Mouse (Mus musculus) G1E (cell line): Measurements from ENCODE around the gene Mrpl18. TPM values are rescaled to one million over a fixed set of nuclear protein-coding genes. Genes with fewer than 3 reads are reported as not detected.
"Not testable (repeated sequence)": the region's sequence is repeated elsewhere in the genome, so short reads cannot be mapped to it uniquely, and the experiment has no call there.

Experiments
- ATAC-seq: 2 replicates; pipeline ENCODE4 v1.8.0; 2016; ENCODE audit warnings: mild to moderate bottlenecking; ENCODE audit not compliant: insufficient number of reproducible peaks, poor library complexity, low FRiP score, severe bottlenecking; ENCODE audit errors: extremely low read depth
- DNase-seq: peaks from one replicate; pipeline ENCODE4 v3.0.0; 2012; ENCODE audit warnings: low spot score
- H3K27me3 ChIP-seq: 2 replicates; pipeline ENCODE4 v1.6.1; 2012; ENCODE audit warnings: mild to moderate bottlenecking, low read length, inconsistent platforms; ENCODE audit not compliant: insufficient read depth
- H3K36me3 ChIP-seq: replicated peaks from 2 replicates; pipeline ENCODE3; 2012; ENCODE audit warnings: mild to moderate bottlenecking, inconsistent platforms
- H3K4me1 ChIP-seq: 2 replicates; pipeline ENCODE4 v1.6.1; 2012; ENCODE audit warnings: low read depth, low read length, inconsistent platforms, mixed read lengths; ENCODE audit not compliant: insufficient read depth
- H3K4me3 ChIP-seq: 2 replicates; pipeline ENCODE4 v1.5.1; 2012; ENCODE audit warnings: low read depth, mild to moderate bottlenecking, inconsistent platforms, low read length, moderate library complexity, mixed read lengths
- H3K9me3 ChIP-seq: replicated peaks from 2 replicates; pipeline ENCODE4 v1.6.1; 2012; ENCODE audit warnings: inconsistent platforms
- CTCF ChIP-seq: IDR thresholded peaks from 2 replicates; pipeline ENCODE4 v1.5.1; 2012; ENCODE audit warnings: low read depth, low read length, inconsistent platforms, mixed read lengths
- GATA1 ChIP-seq: IDR thresholded peaks from 2 replicates; pipeline ENCODE4 v1.6.1; 2012; ENCODE audit warnings: borderline replicate concordance, low read length, inconsistent platforms, mixed read lengths
- GATA2 ChIP-seq: IDR thresholded peaks from 2 replicates; pipeline ENCODE4 v1.6.1; 2012; ENCODE audit warnings: low read depth, low read length, inconsistent platforms, borderline replicate concordance
- POLR2AphosphoS5 ChIP-seq: IDR thresholded peaks from 2 replicates; pipeline ENCODE4 v1.6.1; 2012; ENCODE audit warnings: low read depth, low read length, inconsistent platforms; ENCODE audit not compliant: insufficient replicate concordance
- TAL1 ChIP-seq: conservative IDR thresholded peaks from 2 replicates; pipeline ENCODE4 v1.6.1; 2012; ENCODE audit warnings: low read depth, low read length, inconsistent platforms, mixed read lengths
- polyA plus RNA-seq: library from polyadenylated mRNA; stranded (reverse); fragments of >175 nt; gene quantifications from 2 replicates; pipeline ENCODE4 v1.2.3, GENCODE M21; 2012
- total RNA-seq, 2 experiments: library from RNA; stranded (forward) in 1 of 2; stranded (reverse) in 1 of 2; fragments of 200-1000 nt in 1 of 2; fragments of >200 nt in 1 of 2; fragmentation: Nextera tagmentation in 1 of 2; gene quantifications; 2 replicates each; pipeline ENCODE4 v1.2.3; 2014 to 2017

Gene Mrpl18
- total and polyA plus RNA-seq, 3 experiments: 103 to 227 (median 114) TPM

GRCm38 (mm10) chr17:12937412-12937970 lies 21.3 kb upstream of the Mrpl18 start:
- Histone ChIP-seq H3K27me3 (peaks cover 3% of the 10 kb centered on the region; the same call in 1 of the 2 replicates), H3K36me3 (peaks cover 8% of the 10 kb centered on the region), H3K9me3 (no peaks in the 10 kb centered on the region), H3K4me3 (no peak overlapping the region), H3K4me1 (peaks cover 6% of the 10 kb centered on the region)
- no peak for DNase-seq
- no peak for TF ChIP-seq POLR2AphosphoS5
- TF ChIP-seq GATA2: no peak
- no peak for TF ChIP-seq TAL1
- no peak for TF ChIP-seq CTCF
- no peak for TF ChIP-seq GATA1
- no peak for ATAC-seq

- peaks cover 3% of the 10 kb centered on the region; the same call in 1 of the 2 replicates for H3K27me3 ChIP-seq
- H3K36me3 ChIP-seq: no peaks in the 10 kb centered on the region
- ATAC-seq: no peak
- no peak overlapping the region for H3K4me3 ChIP-seq
- TF ChIP-seq CTCF (no peak), TAL1 (no peak), GATA2 (no peak)
- peaks cover 6% of the 10 kb centered on the region for H3K4me1 ChIP-seq
- no peak for DNase-seq
- no peaks in the 10 kb centered on the region for H3K9me3 ChIP-seq
These were observed 19.6 kb upstream of the Mrpl18 start for GRCm38 (mm10) chr17:12935719-12936118.

- not testable (repeated sequence) for H3K4me3 ChIP-seq, H3K36me3 ChIP-seq, H3K4me1 ChIP-seq, H3K9me3 ChIP-seq, DNase-seq, H3K27me3 ChIP-seq, ATAC-seq
These were observed 15.4 kb upstream of the Mrpl18 start for GRCm38 (mm10) chr17:12931576-12931975.

DNA sequence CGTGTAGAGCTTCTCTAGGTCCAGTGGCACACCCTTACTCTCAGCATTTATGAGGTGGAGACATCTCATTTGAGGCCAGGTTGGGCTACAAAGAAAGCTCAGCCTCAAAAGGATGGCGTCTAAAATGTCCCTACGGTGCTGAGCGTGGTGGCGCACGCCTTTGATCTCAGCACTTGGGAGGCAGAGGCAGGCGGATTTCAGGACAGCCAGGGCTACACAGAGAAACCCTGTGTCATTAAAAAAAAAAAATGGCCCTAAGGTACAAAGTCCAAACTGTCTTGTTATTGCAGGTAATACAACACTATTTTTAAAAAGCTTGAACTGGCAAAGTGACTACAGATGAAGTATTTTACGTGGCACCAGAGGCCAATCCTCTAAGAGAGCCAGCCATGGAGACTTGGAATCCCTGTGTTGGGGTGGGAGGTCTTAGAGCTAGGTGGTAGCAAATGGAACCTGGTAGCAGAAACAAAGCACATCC lies 9.6 kb upstream of the Mrpl18 start:
- H3K36me3 ChIP-seq: peaks cover 62% of the 10 kb centered on the region
- ATAC-seq (no peak), DNase-seq (no peak)
- no peaks in the 10 kb centered on the region for H3K27me3 ChIP-seq
- TF ChIP-seq CTCF: no peak
- no peak for TF ChIP-seq POLR2AphosphoS5
- TF ChIP-seq TAL1: no peak
- TF ChIP-seq GATA2: no peak
- no peak for TF ChIP-seq GATA1
- no peaks in the 10 kb centered on the region for H3K9me3 ChIP-seq
- peaks cover 11% of the 10 kb centered on the region for H3K4me1 ChIP-seq
- no peak overlapping the region for H3K4me3 ChIP-seq

DNA sequence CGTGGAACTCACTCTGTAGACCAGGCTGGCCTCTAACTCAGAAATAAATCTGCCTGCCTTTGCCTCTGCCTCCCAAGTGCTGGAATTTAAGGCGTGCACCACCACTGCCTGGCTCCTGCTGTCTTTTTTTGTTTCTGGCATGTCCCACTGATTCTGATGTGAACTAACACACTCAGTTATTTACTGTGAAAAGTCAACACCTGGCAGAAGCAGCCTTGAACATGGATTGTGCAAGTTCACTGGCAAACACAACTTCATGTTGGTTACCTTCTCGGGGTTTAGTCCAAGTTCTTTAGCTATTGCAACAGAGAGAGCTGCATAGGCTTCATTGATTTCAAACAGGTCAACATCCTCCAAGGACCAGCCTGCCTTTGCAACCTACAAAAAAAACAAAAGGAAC lies 8.9 kb upstream of the Mrpl18 start:
- no peaks in the 10 kb centered on the region for H3K27me3 ChIP-seq
- no peak for TF ChIP-seq POLR2AphosphoS5
- no peak for TF ChIP-seq TAL1
- TF ChIP-seq GATA2: no peak
- no peak for TF ChIP-seq CTCF
- no peak for TF ChIP-seq GATA1
- no peak overlapping the region for H3K4me3 ChIP-seq
- DNase-seq: no peak
- no peaks in the 10 kb centered on the region for H3K9me3 ChIP-seq
- H3K36me3 ChIP-seq: peaks cover 70% of the 10 kb centered on the region
- ATAC-seq: no peak
- H3K4me1 ChIP-seq: peaks cover 15% of the 10 kb centered on the region

- Histone ChIP-seq H3K27me3 (no peaks in the 10 kb centered on the region), H3K36me3 (peaks cover 74% of the 10 kb centered on the region), H3K4me1 (peaks cover 30% of the 10 kb centered on the region), H3K4me3 (no peak overlapping the region), H3K9me3 (no peaks in the 10 kb centered on the region)
- no peak for DNase-seq
- TF ChIP-seq TAL1 (no peak), GATA1 (no peak)
- ATAC-seq: no peak
These were observed 4.9 kb upstream of the Mrpl18 start for GRCm38 (mm10) chr17:12921073-12921472.
